Mouse (Mus musculus): Measurements from ENCODE around the gene Crip2. TPM values are rescaled to one million over a fixed set of nuclear protein-coding genes. Genes with fewer than 3 reads are reported as not detected.
A peak's percentile ranks its signal among the peaks of the same experiment; 100 is the strongest.

The Crip2 gene
- total RNA-seq (2022), result 10 to 100 TPM; 46.7 to 65.5 (median 58.4) TPM

- peak; percentile 78 for DNase-seq
Observed at GRCm38 (mm10) chr12:113139908-113140615, at the start of gene Crip2. Gene Crip2, plus strand, starts transcription at chr12:113140236.

GRCm38 (mm10) chr12:113097040-113097439 lies 43.0 kb upstream of the Crip2 start:
- DNase-seq, result no peak

- no peak for DNase-seq
Observed at GRCm38 (mm10) chr12:113097749-113098281, 42.2 kb upstream of the Crip2 start, which contains the start of gene Mta1. Gene Mta1, plus strand, starts transcription at chr12:113098278.

- no peak for DNase-seq
Observed at GRCm38 (mm10) chr12:113098530-113099151, 41.4 kb upstream of the Crip2 start.

GRCm38 (mm10) chr12:113099470-113100237 lies 40.4 kb upstream of the Crip2 start:
- DNase-seq, result no peak

DNA sequence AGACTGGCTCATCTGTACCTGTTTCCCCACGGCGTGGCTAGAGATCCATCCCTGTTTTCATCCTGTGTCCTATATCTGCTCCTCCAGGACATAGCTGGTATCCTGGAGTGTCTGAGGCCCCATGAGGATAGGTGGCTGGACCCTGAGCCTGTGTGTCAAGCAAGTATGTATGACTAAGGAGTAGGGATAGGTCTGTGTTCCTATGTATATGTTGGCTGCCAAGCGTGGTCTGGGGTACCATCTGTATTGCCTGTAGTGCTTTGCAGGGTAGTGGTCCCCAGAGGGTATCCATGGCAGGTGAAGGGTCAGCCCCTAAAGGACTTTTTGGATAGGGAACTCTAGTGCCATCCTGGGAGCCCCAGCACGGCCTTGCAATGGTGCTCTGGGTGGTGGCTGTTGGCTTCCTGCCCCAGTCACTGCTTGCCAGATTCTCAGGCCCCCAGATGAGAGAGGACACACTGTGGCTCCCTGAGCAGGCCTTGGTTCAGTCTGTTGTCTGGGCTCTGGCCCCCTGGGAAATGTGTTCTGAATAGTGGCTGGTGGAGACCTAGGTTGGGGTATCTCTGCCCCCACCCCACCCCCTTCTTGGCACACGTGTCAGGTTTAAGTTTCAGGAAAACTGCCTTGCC lies 39.5 kb upstream of the Crip2 start:
- DNase-seq, result no peak

DNA sequence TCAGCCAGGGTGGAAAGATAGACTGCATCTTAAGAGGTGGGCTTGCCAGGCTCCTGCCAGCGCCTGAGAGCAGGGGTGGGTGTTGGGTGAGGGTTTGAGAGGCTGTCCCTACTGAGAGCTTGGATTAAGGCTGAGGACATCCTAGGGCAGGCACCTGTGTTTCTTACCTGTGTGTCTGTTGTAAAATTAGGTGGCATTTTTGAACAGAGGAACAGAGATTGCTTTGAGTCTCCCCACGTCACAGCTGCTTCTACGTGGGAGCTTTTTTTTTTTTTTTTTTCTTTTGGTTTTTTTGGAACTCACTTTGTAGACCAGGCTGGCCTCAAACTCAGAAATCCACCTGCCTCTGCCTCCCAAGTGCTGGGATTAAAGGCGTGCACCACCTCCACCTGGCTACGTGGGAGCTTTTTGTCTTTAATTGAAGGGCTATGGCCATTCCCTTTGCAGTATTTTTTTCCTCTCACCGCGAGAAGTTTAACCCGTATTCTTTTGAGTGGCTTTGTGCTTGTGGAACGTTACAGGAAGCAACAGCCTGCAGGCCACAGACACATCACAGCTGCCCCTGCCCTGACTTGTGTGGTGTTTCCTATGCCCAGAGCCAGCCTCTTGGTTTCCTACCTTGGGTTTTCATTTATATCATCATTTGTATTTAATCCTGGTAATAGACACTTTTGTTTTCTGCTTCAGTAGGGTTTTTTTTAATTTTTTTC lies 38.6 kb upstream of the Crip2 start:
- DNase-seq, result no peak

DNA sequence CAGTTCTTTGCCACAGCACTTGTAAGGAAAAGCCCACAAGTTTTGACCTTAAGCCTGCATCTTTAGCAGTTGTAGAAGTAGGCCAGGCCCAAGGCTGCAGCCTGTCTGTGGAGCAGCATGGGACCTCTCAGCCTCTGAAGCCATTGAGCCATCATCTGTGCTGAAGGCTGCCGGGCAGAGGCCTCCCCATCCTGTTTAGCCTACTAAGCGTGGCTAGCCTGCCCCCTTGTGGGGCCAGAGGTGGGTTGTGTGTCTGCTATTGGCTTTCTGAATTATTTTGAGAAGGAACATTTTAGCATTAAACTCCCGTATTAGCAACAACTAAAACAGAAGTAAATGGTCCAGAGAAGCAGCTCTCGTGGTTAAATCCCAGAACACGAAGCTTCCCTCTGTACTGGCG lies 37.6 kb upstream of the Crip2 start:
- DNase-seq, result peak; percentile 80

DNA sequence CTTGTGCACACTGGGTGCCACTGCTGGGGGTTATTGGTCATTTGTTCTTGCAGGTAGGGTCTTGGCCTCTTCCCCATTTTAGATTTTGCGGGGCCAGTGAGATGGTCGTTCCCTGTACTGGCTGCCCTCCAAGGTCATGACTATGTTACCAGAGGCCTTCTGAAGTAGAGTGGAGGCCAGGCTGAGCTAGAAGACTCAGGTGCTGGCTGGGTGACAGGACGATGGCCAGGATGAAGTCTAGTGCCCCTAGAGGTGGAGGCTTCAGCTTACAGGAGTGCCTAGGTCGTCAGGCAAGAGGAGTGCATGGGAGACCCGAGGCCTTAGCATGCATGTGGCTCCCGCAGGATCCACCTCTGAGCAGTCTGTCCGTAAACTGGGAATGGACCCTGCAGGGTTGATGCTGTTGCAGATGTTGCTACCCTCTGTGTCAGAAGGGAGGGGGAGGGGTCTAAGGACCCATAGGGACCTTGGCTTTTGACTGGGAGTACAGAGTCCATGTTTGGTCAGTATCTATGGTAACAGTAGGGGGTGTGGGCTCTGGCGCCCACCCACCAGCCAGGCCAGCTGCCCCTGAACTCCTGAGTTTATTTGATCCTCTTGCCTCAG lies 36.1 kb upstream of the Crip2 start:
- no peak for DNase-seq

GRCm38 (mm10) chr12:113106386-113106785 lies 33.6 kb upstream of the Crip2 start:
- no peak for DNase-seq

DNA sequence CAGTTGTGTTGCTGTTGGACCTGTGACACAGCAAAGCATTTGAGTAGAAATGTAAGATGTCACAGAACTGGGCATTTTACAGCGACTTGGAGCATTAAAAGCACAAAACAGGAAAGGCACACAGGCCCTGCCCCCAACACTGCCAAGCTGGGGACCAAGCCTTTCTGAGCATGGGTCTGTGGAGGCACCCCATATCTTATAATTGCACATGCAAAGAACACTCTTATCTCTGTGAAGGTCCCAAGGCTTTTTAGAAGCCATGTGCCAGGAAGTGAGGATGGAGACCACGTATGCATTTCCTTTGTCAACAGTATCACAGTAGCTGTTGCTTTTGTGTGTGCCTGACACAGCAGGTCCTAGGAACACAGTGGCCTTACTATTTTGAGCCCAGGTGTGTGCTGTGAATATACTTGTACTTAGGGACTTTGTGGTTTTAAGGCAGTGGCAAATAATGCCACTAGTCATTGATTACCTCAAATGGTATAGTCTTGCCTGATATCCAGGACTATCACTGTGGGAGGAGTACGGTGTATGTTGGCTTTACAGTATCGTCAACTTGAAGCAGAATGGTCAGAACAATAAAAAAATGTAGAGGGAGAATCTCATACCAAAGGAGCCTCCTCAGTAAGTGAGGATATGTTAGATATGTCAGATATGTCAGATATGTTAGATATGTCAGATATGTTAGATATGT lies 32.5 kb upstream of the Crip2 start:
- DNase-seq, result no peak

DNA sequence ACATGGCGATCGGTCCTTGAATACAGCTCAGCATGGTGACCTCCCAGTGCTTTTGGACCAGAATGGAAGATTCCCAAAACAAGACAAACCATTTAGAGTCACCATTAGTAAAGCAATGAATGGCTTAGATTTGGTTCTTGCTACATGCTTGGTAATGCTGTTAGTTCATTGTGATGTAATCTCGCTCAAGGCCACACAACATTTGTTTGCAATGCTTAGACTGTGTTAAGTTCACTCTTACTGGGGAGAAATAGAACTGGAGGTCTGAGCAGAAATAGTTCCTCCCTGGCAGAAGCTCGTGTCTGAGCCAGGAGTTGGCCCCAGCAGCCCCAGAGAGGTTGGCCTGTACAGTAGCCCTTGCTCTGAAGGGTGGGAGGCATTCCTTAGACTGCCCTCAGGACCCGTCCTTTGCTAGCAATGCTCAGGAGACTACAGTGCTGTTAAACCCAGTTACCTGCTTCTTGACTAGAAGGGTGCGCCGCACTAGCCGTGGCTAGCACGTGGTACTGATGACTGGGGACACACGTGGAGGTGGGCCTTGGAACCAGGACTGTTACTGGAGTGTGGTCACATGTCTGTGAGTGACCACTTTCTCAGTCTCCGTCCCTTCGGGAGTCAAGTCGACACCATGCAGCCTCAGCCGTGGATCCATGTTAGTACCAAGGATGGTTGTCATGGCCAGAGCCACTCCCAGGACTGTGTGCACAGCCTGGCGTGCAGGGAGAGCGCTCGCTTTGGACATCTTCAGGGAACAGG lies 31.3 kb upstream of the Crip2 start:
- DNase-seq, result no peak

DNA sequence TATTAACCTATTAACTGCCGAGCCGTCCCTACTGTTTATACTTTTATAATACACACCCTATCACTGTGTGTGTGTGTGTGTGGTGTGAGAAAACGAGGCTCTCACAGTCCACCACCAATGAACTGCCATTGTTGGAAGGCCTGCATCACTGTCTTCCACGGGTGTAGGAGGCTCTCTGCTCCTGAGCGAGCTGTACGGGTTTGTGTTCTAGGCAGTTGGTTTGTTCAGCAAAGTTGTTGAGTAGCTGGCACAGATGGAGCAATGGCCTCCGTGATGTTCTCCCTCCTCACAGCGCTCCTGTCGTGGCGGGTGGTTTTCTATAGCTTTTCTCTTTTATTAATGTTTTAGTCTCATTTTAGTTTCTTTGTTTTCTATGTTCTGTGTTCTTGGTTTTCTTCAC lies 30.2 kb upstream of the Crip2 start:
- no peak for DNase-seq

- DNase-seq, result peak; percentile 72
Observed at GRCm38 (mm10) chr12:113114141-113114540, 25.9 kb upstream of the Crip2 start.

DNA sequence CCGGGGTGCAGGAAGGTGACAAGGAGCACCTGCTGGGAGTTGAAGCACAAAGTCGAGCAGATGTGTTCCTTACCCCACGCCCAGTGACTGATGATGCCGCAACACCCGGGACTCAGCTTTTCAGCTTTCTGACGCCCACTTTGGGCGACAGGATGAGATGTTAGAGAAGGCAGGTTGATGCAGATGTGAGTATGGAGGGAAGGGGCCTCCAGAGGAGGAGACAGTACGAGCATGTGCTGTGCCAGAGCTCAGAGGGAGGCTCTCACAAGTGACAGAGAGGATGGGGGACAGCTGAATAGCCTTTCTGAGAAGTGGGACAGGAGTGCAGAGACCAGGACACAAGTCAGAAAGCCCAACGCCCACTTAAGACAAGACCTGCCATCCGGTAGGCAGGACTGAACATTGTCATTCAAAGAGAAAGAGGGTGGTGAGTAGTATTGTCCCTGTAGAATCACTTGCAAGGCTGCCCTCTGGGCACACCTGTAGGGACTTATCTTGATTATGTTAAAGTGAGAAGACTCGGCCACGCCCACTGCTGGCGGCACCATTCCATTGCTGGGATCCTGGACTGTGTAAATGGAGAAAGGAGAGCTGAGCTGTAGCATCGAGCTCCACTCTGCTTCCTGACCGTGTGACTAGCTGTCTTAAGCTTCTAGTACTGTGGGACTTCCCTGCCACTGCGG lies 25.0 kb upstream of the Crip2 start:
- DNase-seq, result no peak

- DNase-seq, result peak; percentile 61
Observed at GRCm38 (mm10) chr12:113119516-113120410, 20.3 kb upstream of the Crip2 start.

GRCm38 (mm10) chr12:113124726-113125125 lies 15.3 kb upstream of the Crip2 start:
- DNase-seq, result no peak

- no peak for DNase-seq
Observed at GRCm38 (mm10) chr12:113130732-113131131, 9.3 kb upstream of the Crip2 start.

All from adrenal gland, adult 8-10 months (tissue).